Mouse (Mus musculus): Measurements from ENCODE around the gene Gpr157. TPM values are rescaled to one million over a fixed set of nuclear protein-coding genes. Genes with fewer than 3 reads are reported as not detected.

Gpr157 gene
- total and polyA plus RNA-seq, 3 experiments = 0.19 to 0.88 TPM; not detected in 1

DNA sequence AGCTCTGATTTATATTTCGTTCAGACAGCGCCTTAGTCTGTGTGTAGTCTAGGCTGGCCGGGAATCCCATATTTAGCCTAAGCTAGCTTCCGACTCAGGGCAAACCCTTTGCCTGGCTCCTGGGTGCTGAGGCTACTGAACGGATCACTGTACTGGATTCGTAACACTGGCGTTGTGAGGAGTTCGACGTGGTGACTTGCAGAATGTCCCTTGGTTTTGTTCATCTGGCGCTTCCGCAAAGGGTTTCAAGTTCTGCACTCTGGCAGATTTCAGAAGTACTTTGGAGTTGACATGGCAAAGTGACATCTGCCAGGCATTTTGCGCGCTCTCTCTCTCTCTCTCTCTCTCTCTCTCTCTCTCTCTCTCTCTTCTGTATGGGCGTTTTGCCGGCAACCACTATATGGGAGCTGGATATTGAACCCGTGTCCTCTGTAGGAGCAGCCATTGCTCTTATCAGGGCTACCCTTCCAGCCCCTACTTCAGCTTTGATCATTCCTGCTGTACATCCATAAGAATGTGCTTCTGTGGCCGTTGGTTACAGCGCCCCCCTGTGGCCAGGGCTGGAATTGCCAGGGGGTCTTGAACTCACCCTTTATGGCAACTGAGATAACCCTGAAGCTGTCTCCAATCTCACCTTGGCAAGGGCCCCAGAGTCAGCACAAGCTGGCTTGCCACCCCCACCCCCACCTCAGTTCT is 4.9 kb downstream of the Gpr157 start (continued):
- TF ChIP-seq USF2 (IDR thresholded peaks at IDR 0.05; ENCODE audit: borderline replicate concordance in 1 of 2, insufficient read depth in 1 of 2, low read depth in 1 of 2, low read length in 2 of 2) = no peak
- no peak for TF ChIP-seq MAX (IDR thresholded peaks at IDR 0.05; ENCODE audit: low read length)
- TF ChIP-seq HCFC1 (IDR thresholded peaks at IDR 0.05; ENCODE audit: low read depth, low read length) = no peak
- no peak for TF ChIP-seq TAL1 (IDR thresholded peaks at IDR 0.05; ENCODE audit: low read length)
- no peak for TF ChIP-seq EP300 (IDR thresholded peaks at IDR 0.05; ENCODE audit: low read depth in 1 of 2, low read length in 2 of 2)
- TF ChIP-seq UBTF (IDR thresholded peaks at IDR 0.05; ENCODE audit: borderline replicate concordance, insufficient read depth, low read depth, low read length) = no peak
- TF ChIP-seq ETS1 (IDR thresholded peaks at IDR 0.05; ENCODE audit: low read depth, low read length) = no peak
- no peak for TF ChIP-seq POLR2AphosphoS5 (IDR thresholded peaks at IDR 0.05; ENCODE audit: borderline replicate concordance, low read depth, low read length)
- no peak for TF ChIP-seq CHD1 (IDR thresholded peaks at IDR 0.05; ENCODE audit: low read depth, low read length)

DNA sequence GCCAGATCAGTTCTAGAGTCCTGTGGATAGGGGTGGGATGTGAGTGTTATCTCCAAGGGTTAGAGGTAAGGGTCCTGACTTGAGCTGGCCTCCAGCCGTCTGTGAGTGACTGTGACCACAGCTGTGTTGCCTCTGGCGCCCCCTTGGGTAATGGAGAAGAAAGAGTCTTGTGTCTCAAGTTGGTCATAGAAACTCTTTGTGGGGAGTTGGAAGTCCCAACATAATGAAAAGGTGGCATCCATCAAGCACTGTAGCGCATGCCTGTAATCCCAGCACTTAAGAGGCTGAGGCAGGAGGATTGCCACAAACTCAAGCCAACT is 5.4 kb downstream of the Gpr157 start:
- Histone ChIP-seq H3K9ac (ENCODE audit: control insufficient read depth, low read depth, low read length, poor library complexity, severe bottlenecking) (no peak overlapping the region), H3K27ac (ENCODE audit: control insufficient read depth, low read depth, low read length) (no peak overlapping the region), H3K27me3 (ENCODE audit: control insufficient read depth in 1 of 2, insufficient read depth in 2 of 2, low read length in 2 of 2) (no peaks in the 10 kb centered on the region), H3K9me3 (replicated peaks; ENCODE audit: insufficient read depth, low read length) (no peaks in the 10 kb centered on the region), H3K4me3 (ENCODE audit: control insufficient read depth in 1 of 2, insufficient read depth in 1 of 2, low read depth in 2 of 2, low read length in 2 of 2) (no peak overlapping the region), H3K79me2 (ENCODE audit: control insufficient read depth, insufficient read depth, low read length, poor library complexity) (no peaks in the 10 kb centered on the region), H3K4me1 (ENCODE audit: control insufficient read depth in 1 of 2, insufficient read depth in 2 of 2, low read length in 2 of 2) (peaks cover 0 to 2% of the 10 kb centered on the region in 2 experiments; a peak in 1 of 4 replicates), H3K36me3 (ENCODE audit: control insufficient read depth in 1 of 2, insufficient read depth in 2 of 2, low read length in 2 of 2) (0 out of 4 replicates have a peak, but pooled peaks cover 0 to 2% of the 10 kb centered on the region in 2 experiments)
- DNase-seq (ENCODE audit: low read depth, low spot score) = no peak
- TF ChIP-seq HCFC1 (IDR thresholded peaks at IDR 0.05; ENCODE audit: low read depth, low read length) (no peak), MAZ (IDR thresholded peaks at IDR 0.05; ENCODE audit: low read depth, low read length) (0 out of 2 replicates have a peak, but pooled peaks have one; percentile 16), JUND (IDR thresholded peaks at IDR 0.05; ENCODE audit: low read depth, low read length) (no peak), MYC (IDR thresholded peaks at IDR 0.05; ENCODE audit: low read depth, low read length) (no peak), EP300 (IDR thresholded peaks at IDR 0.05; ENCODE audit: low read depth in 1 of 2, low read length in 2 of 2) (no peak), POLR2AphosphoS2 (IDR thresholded peaks at IDR 0.05; ENCODE audit: low read length) (no peak), MEF2A (IDR thresholded peaks at IDR 0.05; ENCODE audit: extremely low read depth, insufficient replicate concordance, low read depth, low read length, poor library complexity, severe bottlenecking) (no peak), SIN3A (IDR thresholded peaks at IDR 0.05; ENCODE audit: low read length) (no peak), CTCF (IDR thresholded peaks at IDR 0.05 in 2 of 3, conservative IDR thresholded peaks at IDR 0.05 in 1 of 3; ENCODE audit: control insufficient read depth in 1 of 3, insufficient read depth in 1 of 3, low read depth in 2 of 3, low read length in 3 of 3, poor library complexity in 1 of 3, severe bottlenecking in 1 of 3) (peak in 1 of 3 experiments; percentile 44; a peak in 2 of 6 replicates), KAT2A (conservative IDR thresholded peaks at IDR 0.05; ENCODE audit: low read depth, low read length) (no peak)

Data from MEL (cell line).